Mouse (Mus musculus): Measurements from ENCODE around the gene Skap2. TPM values are rescaled to one million over a fixed set of nuclear protein-coding genes. Genes with fewer than 3 reads are reported as not detected.

The Skap2 gene
- polyA plus RNA-seq, 1 experiment from 2014 or later = 25.3 TPM

DNA sequence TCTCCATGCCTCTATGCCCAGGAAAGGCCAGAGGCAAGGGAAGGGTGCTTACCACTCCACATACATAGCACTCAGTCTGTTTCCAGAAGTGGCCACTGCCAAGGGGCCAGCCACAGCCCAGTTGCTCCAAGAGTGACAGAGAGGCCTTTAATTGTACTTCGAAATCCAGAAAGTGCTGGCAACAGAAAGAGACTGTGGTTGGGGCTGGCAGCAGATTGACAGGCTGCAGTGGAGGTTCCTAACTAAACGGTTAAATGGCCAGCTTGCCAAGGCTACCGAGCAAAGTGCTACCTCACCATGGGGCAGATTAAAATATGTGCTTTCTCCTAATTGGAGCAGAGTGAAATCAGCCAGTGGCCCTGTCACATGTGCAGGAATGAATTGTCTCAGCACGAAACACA is 186.7 kb downstream of the Skap2 start:
- WGBS (ENCODE audit: insufficient replicate concordance) = 77% methylated on average over 4 of the region's 4 CpGs
- no peaks in the 10 kb centered on the region for H3K27me3 ChIP-seq (ENCODE audit: insufficient read depth, low read length)
- H3K27ac ChIP-seq (ENCODE audit: low read depth) = no peak overlapping the region
- DNase-seq = no peak
- no peak overlapping the region for H3K4me3 ChIP-seq (ENCODE audit: low read depth, low read length)
- no peak overlapping the region for H3K4me2 ChIP-seq (ENCODE audit: low read depth, low read length)
- no peak overlapping the region for H3K9ac ChIP-seq (replicated peaks)
- no peaks in the 10 kb centered on the region for H3K36me3 ChIP-seq (replicated peaks; ENCODE audit: insufficient read depth, low read length)
- no peak for ATAC-seq
- TF ChIP-seq EP300 (IDR thresholded peaks at IDR 0.05; ENCODE audit: low read depth) = no peak
- no peak for TF ChIP-seq CTCF (IDR thresholded peaks at IDR 0.05; ENCODE audit: low read depth)
- H3K9me3 ChIP-seq (ENCODE audit: low read length) = no peaks in the 10 kb centered on the region
- H3K4me1 ChIP-seq (ENCODE audit: insufficient read depth) = no peaks in the 10 kb centered on the region

DNA sequence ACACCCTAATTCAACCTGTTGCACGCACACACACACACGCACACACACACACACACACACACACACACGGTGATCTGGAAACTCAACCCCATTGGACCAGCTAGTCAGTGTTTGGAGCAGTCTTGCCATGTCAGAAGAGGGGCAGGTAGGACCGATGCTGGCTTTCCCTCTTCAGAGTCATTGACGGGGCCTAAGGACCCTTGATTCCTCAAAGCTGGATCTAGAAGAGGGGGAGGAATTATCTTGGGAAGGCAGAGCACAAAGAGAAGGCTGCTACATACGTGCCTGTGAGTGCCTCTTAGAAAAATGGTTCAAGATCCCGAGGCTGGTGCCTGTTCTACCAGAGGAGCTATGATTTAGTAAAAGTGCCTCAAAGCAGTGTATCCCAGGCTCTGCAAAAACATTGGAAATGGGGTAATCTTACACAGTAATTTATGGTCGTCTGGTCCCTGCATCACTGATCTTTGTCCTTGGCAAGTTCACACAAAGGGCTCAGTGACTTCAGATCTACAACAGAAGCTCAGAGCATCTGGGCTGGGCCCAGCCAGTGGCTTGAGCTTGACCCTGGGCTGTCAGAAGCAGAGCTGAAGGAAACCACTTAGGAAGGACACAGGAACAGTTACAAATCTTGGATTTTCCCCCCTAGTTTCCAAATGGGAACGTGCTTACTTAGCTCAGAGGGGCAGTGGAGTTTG is 188.1 kb downstream of the Skap2 start:
- no peaks in the 10 kb centered on the region for H3K9me3 ChIP-seq (ENCODE audit: low read length)
- H3K27me3 ChIP-seq (ENCODE audit: insufficient read depth, low read length) = no peaks in the 10 kb centered on the region
- no peak overlapping the region for H3K27ac ChIP-seq (ENCODE audit: low read depth)
- H3K4me1 ChIP-seq (ENCODE audit: insufficient read depth) = no peaks in the 10 kb centered on the region
- 69% methylated on average over 9 of the region's 9 CpGs for WGBS (ENCODE audit: insufficient replicate concordance)
- DNase-seq (no peak), ATAC-seq (no peak)
- H3K36me3 ChIP-seq (replicated peaks; ENCODE audit: insufficient read depth, low read length) = no peaks in the 10 kb centered on the region
- H3K9ac ChIP-seq (replicated peaks) = no peak overlapping the region
- H3K4me2 ChIP-seq (ENCODE audit: low read depth, low read length) = no peak overlapping the region
- TF ChIP-seq EP300 (IDR thresholded peaks at IDR 0.05; ENCODE audit: low read depth) = no peak
- TF ChIP-seq CTCF (IDR thresholded peaks at IDR 0.05; ENCODE audit: low read depth) = no peak
- no peak overlapping the region for H3K4me3 ChIP-seq (ENCODE audit: low read depth, low read length)

- Histone ChIP-seq H3K4me1 (ENCODE audit: insufficient read depth) (no peaks in the 10 kb centered on the region), H3K27me3 (ENCODE audit: insufficient read depth, low read length) (no peaks in the 10 kb centered on the region), H3K9me3 (ENCODE audit: low read length) (no peaks in the 10 kb centered on the region), H3K4me2 (ENCODE audit: low read depth, low read length) (no peak overlapping the region), H3K36me3 (replicated peaks; ENCODE audit: insufficient read depth, low read length) (no peaks in the 10 kb centered on the region), H3K27ac (ENCODE audit: low read depth) (no peak overlapping the region), H3K9ac (replicated peaks) (no peak overlapping the region), H3K4me3 (ENCODE audit: low read depth, low read length) (no peak overlapping the region)
- 64% methylated on average over 4 of the region's 4 CpGs for WGBS (ENCODE audit: insufficient replicate concordance)
- TF ChIP-seq EP300 (IDR thresholded peaks at IDR 0.05; ENCODE audit: low read depth) = no peak
- TF ChIP-seq CTCF (IDR thresholded peaks at IDR 0.05; ENCODE audit: low read depth) = no peak
- ATAC-seq (no peak), DNase-seq (no peak)
These were observed 190.3 kb downstream of the Skap2 start for GRCm38 (mm10) chr6:51822049-51822448.

DNA sequence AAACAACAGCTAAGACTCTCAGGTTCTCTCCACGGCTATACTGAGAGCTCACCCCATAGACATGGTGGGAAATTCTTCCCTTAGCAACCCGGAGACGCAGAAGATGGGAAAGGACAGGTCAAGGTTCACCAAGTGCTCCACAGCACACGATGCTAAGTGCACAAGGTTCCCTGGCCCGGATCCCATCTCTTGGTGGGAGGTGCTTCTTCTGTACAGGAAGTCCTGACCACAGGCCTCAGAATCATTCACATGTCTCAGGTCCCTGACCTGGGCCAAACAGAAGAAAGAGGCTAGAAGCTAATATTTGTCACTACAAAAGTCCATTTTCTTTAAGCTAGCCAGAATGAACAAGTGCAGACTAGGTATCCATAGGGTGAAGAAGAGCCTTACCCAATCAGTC is 191.5 kb downstream of the Skap2 start:
- DNase-seq (no peak), ATAC-seq (no peak)
- no peaks in the 10 kb centered on the region for H3K36me3 ChIP-seq (replicated peaks; ENCODE audit: insufficient read depth, low read length)
- no peaks in the 10 kb centered on the region for H3K4me1 ChIP-seq (ENCODE audit: insufficient read depth)
- H3K27ac ChIP-seq (ENCODE audit: low read depth) = no peak overlapping the region
- no peaks in the 10 kb centered on the region for H3K9me3 ChIP-seq (ENCODE audit: low read length)
- H3K27me3 ChIP-seq (ENCODE audit: insufficient read depth, low read length) = no peaks in the 10 kb centered on the region
- no peak overlapping the region for H3K4me3 ChIP-seq (ENCODE audit: low read depth, low read length)
- H3K4me2 ChIP-seq (ENCODE audit: low read depth, low read length) = no peak overlapping the region
- WGBS (ENCODE audit: insufficient replicate concordance) = 50% methylated on average over 5 of the region's 5 CpGs
- TF ChIP-seq CTCF (IDR thresholded peaks at IDR 0.05; ENCODE audit: low read depth) (no peak), EP300 (IDR thresholded peaks at IDR 0.05; ENCODE audit: low read depth) (no peak)
- H3K9ac ChIP-seq (replicated peaks) = no peak overlapping the region

DNA sequence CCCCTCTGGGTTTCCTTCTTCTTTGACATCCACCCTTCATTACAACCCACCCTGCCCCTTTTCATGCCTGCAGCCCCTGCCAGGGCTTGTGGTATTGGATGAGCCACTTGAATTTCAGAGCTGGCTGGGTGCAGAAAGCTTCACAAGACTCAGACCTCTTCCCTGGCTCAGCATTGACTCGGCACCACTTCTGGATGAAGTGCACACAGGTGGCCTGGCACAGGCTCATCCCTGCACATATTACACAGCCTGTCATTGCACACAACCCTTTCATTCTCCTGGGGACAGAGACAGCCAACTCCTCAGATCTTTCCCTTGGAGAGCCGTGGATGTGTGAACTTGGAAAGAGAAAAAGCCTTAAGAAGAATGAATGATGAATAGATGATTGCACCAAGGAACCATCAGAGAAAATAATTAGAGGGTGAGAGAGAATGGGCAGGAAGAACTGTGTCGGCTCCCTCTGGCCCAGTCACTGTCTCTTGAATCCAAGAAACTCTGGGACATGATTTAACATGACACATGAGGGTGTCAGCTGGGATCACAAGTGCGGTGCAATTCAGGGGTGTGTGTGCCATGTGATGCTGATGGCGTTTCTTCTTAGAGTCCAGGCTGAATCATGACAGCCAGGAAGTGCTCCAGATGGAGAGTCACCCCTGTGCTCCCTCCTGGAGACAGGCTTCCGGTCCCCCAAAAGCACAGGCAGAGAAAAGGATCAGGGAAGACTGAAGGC is 195.3 kb downstream of the Skap2 start:
- H3K27ac ChIP-seq (ENCODE audit: low read depth) = no peak overlapping the region
- H3K9me3 ChIP-seq (ENCODE audit: low read length) = no peaks in the 10 kb centered on the region
- H3K4me3 ChIP-seq (ENCODE audit: low read depth, low read length) = no peak overlapping the region
- DNase-seq (no peak), ATAC-seq (no peak)
- H3K9ac ChIP-seq (replicated peaks) = no peak overlapping the region
- 67% methylated on average over 6 of the region's 6 CpGs for WGBS (ENCODE audit: insufficient replicate concordance)
- H3K4me1 ChIP-seq (ENCODE audit: insufficient read depth) = no peaks in the 10 kb centered on the region
- no peaks in the 10 kb centered on the region for H3K36me3 ChIP-seq (replicated peaks; ENCODE audit: insufficient read depth, low read length)
- H3K4me2 ChIP-seq (ENCODE audit: low read depth, low read length) = no peak overlapping the region
- TF ChIP-seq EP300 (IDR thresholded peaks at IDR 0.05; ENCODE audit: low read depth) (no peak), CTCF (IDR thresholded peaks at IDR 0.05; ENCODE audit: low read depth) (no peak)
- no peaks in the 10 kb centered on the region for H3K27me3 ChIP-seq (ENCODE audit: insufficient read depth, low read length)

GRCm38 (mm10) chr6:51810906-51811305 is 201.4 kb downstream of the Skap2 start:
- no peaks in the 10 kb centered on the region for H3K36me3 ChIP-seq (replicated peaks; ENCODE audit: insufficient read depth, low read length)
- no peak overlapping the region for H3K4me2 ChIP-seq (ENCODE audit: low read depth, low read length)
- no peak overlapping the region for H3K27ac ChIP-seq (ENCODE audit: low read depth)
- no peaks in the 10 kb centered on the region for H3K27me3 ChIP-seq (ENCODE audit: insufficient read depth, low read length)
- H3K4me3 ChIP-seq (ENCODE audit: low read depth, low read length) = no peak overlapping the region
- no peak overlapping the region for H3K9ac ChIP-seq (replicated peaks)
- H3K9me3 ChIP-seq (ENCODE audit: low read length) = no peaks in the 10 kb centered on the region
- no peaks in the 10 kb centered on the region for H3K4me1 ChIP-seq (ENCODE audit: insufficient read depth)
- TF ChIP-seq CTCF (IDR thresholded peaks at IDR 0.05; ENCODE audit: low read depth) (no peak), EP300 (IDR thresholded peaks at IDR 0.05; ENCODE audit: low read depth) (no peak)
- ATAC-seq (no peak), DNase-seq (no peak)
- WGBS (ENCODE audit: insufficient replicate concordance) = 70% methylated on average over 4 of the region's 4 CpGs
